16 mouse cellular contexts compared by ENCODE assay signal in genomic region chr10:54269785-54270184, GRCm38 (mm10).
"Had no signal": no experiment of that assay in that cellular context is flagged by ENCODE, and none has a peak within 500 bp of the region (broad histone marks: within the 10 kb centered on the region; RNA-seq: fewer than 3 reads in every experiment).

No protein-coding gene starts in this region.

- H3K9ac ChIP-seq: limb, embryonic 13.5 days; liver, embryonic 13.5 days; lung, embryonic 14.5 days; midbrain, embryonic 12.5 days had no signal

- H3K27ac ChIP-seq: kidney, postnatal 0 days; layer of hippocampus, adult 2 months; limb, embryonic 10.5 days; limb, embryonic 13.5 days; liver, embryonic 13.5 days; macrophage; midbrain, embryonic 12.5 days; stomach, postnatal 0 days had no signal

- H3K4me1 ChIP-seq: limb, embryonic 10.5 days; limb, embryonic 13.5 days; liver, embryonic 13.5 days had no signal

- DNase-seq: kidney, postnatal 25 days; layer of hippocampus, adult 9-11 months; liver, embryonic 13.5 days; lung, embryonic 14.5 days; thymus, adult 2 months; thymus, postnatal 14 days; thymus, postnatal 4 days had no signal

- H3K4me3 ChIP-seq: layer of hippocampus, adult 2 months; limb, embryonic 10.5 days; limb, embryonic 13.5 days; liver, embryonic 13.5 days; midbrain, embryonic 12.5 days had no signal

- H3K9me3 ChIP-seq: limb, embryonic 10.5 days; limb, embryonic 13.5 days; liver, embryonic 13.5 days; midbrain, embryonic 12.5 days had no signal

- ATAC-seq: lung, postnatal 0 days; midbrain, embryonic 16.5 days had no signal

- H3K4me2 ChIP-seq: limb, embryonic 13.5 days; liver, embryonic 13.5 days; lung, embryonic 14.5 days; midbrain, embryonic 12.5 days had no signal

- H3K27me3 ChIP-seq: limb, embryonic 13.5 days; liver, embryonic 13.5 days; midbrain, embryonic 12.5 days had no signal

- H3K36me3 ChIP-seq: limb, embryonic 10.5 days; limb, embryonic 13.5 days; liver, embryonic 13.5 days; midbrain, embryonic 12.5 days had no signal
